Mouse (Mus musculus) spleen, adult 18-20 months (tissue): ENCODE results near the gene Hspd1.

Experiments
- DNase-seq, 2 experiments: peaks; one replicate each; pipeline ENCODE4 v3.0.0; 2022; ENCODE audit warnings: mixed read lengths in 2 of 2

The Hspd1 gene

DNA sequence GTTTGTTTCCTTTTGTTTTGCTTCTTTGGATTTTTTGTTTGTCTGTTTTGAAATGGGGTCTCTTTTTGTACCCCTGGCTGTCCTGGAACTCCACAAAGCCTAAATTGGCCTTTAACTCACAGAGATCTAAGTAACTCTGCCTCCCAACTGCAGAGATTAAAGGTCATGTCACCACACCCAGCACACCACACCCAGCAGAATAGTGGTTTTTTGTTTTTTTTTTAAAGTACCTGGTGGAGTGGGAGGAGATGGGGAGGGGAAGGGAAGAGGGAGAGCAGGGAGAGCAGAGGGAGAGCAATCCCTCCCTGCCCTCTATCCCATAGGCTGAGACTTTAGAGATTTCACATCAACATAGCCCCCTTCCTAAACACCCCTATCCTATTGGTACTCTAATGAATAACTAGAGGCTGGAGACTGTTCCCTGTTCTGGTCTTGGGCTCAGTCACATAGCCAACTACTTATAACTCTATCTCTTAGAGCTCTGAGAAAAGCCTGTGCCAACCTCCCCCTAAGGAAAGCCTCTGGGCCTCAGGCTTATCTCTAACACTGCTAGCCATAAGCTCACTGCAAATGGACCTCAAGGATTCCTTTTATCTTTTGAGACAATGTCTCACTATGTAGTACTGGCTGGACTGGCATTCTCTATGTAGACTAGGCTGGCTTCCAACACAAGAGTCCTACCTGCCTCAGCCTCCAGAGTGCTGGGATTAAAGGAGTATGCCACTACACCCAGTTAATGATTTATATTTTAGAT is 56.8 kb downstream of the Hspd1 start:
- no peak for DNase-seq

DNA sequence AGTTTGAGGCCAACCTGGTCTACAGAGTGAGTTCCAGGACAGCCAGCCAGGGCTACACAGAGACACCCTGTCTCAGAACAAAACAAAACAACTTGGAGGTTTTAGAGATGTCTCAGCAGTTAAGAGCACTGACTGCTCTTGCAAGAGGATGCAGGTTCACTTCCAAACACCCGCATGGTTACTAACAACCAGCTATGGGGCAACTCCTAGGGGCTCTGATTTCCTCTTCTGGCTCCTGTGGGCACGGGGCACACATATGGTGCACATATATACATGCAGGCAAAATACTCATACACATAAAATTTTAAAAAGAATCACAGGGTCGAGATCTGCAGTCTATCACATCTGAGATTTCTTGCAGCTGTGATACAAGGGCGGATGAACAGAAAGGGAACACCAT is 58.6 kb downstream of the Hspd1 start:
- DNase-seq, result peak in 1 of 2 experiments; percentile 22

DNA sequence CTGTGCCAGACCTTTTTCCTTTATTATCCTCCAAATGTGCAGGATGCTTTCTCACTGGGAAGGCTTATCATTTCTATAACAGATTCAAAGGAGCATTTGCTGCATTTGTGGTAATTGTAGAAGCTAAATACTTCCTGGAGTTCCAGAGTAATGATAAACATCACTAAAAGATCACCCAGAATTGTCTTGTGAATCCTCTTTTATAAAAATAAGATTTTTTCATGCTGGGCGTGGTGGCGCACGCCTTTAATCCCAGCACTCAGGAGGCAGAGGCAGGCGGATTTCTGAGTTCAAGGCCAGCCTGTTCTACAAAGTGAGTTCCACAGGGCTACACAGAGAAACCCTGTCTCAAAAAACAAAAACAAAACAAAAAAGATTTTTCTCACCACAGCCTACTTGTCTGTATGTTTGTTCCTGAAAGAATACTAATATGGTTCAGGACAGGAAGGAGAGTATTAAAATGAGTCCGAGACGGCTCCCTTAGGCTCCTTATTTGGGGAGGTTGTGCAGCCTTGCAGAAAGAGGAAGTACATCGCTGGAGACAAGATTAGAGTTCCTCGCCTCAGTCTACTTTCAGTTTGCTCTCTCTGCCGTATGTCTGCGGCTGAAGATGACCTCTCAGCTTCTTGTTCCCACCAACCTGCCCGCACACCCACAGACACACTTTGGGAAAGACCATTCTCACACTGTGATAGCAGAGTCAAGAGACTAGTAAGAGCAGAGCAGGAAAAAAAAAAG is 59.4 kb downstream of the Hspd1 start:
- DNase-seq, result peak; percentile 39 to 53

DNA sequence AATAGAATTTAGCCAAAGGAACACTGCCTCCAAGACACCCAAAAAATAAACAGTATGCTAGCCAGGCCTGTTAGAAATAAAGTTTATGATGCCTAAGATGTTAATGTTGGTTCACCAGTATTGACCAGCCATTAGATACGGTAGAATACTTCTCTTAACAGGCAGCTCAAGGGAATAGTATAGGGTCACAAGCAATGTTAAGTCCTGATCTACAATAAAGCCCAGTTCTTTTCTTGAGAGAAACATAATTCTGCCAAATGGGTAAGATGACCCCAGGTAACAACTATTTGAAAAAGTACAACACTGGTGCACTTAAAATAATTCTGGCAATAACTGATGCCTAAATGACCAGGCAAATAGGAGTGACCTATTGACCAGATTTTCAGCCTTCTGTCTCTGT is 60.1 kb downstream of the Hspd1 start:
- DNase-seq, result no peak
